Mouse (Mus musculus) liver, embryonic 14.5 days (tissue): ENCODE measurements around the gene Vmn1r6. TPM values are rescaled to one million over a fixed set of nuclear protein-coding genes. Genes with fewer than 3 reads are reported as not detected.

Experiments
- ATAC-seq: fragments of 200-750 bp; cut with Nextera tagmentation; 2 replicates; pipeline ENCODE4 v1.8.0; 2017; ENCODE audit warnings: moderate number of reproducible peaks, mild to moderate bottlenecking, moderate library complexity; ENCODE audit not compliant: insufficient read depth
- DNase-seq, 3 experiments: peaks; one replicate each; pipeline ENCODE4 v3.0.0-alpha.2; 2012 to 2013; ENCODE audit warnings: low read depth in 3 of 3, low spot score in 3 of 3
- H3K27ac ChIP-seq: fragments of 300-500 bp; sonication (generic); 2 replicates; pipeline ENCODE4 v1.5.1; 2014; ENCODE audit warnings: moderate library complexity, mild to moderate bottlenecking, control low read depth, inconsistent platforms
- H3K27me3 ChIP-seq: fragments of 300-500 bp; sonication (generic); 2 replicates; pipeline ENCODE4 v1.6.1; 2014; ENCODE audit warnings: mild to moderate bottlenecking, low read length, moderate library complexity; ENCODE audit not compliant: control insufficient read depth, insufficient read depth
- H3K36me3 ChIP-seq: fragments of 300-500 bp; sonication (generic); replicated peaks from 2 replicates; pipeline ENCODE4 v1.6.1; 2014; ENCODE audit warnings: low read depth; ENCODE audit not compliant: control insufficient read depth, insufficient read depth
- H3K4me1 ChIP-seq, 2 experiments: fragments of 200-500 bp in 1 of 2; fragments of 300-500 bp in 1 of 2; sonication (generic) in 1 of 2; replicated peaks; 2 replicates each; pipeline ENCODE4 v1.6.1; 2012 to 2014; ENCODE audit warnings: antibody characterized with exemption in 1 of 2, inconsistent platforms in 1 of 2, low read length in 1 of 2; ENCODE audit not compliant: control insufficient read depth in 2 of 2, insufficient read depth in 2 of 2
- H3K4me2 ChIP-seq: fragments of 300-500 bp; sonication (generic); 2 replicates; pipeline ENCODE4 v1.6.1; 2014; ENCODE audit warnings: low read depth, mild to moderate bottlenecking, control low read depth, moderate library complexity
- H3K4me3 ChIP-seq, 2 experiments: fragments of 200-500 bp in 1 of 2; fragments of 300-500 bp in 1 of 2; sonication (generic) in 1 of 2; 2 replicates each; pipeline ENCODE4 v1.5.1; 2012 to 2014; ENCODE audit warnings: low read depth in 2 of 2, low read length in 2 of 2, mild to moderate bottlenecking in 2 of 2, control low read depth in 1 of 2, inconsistent platforms in 1 of 2, moderate library complexity in 1 of 2; ENCODE audit not compliant: insufficient read depth in 1 of 2
- H3K9ac ChIP-seq: fragments of 300-500 bp; sonication (generic); replicated peaks from 2 replicates; pipeline ENCODE4 v1.6.1; 2014; ENCODE audit warnings: mild to moderate bottlenecking, control low read depth, moderate library complexity
- H3K9me3 ChIP-seq: fragments of 300-500 bp; sonication (generic); 2 replicates; pipeline ENCODE4 v1.6.1; 2016; ENCODE audit warnings: low read length, mixed read lengths; ENCODE audit not compliant: control insufficient read depth
- CTCF ChIP-seq: IDR thresholded peaks from 2 replicates; pipeline ENCODE4 v1.5.1; 2016; ENCODE audit warnings: antibody characterized with exemption, low read depth, control low read depth
- WGBS: fragments of 180-500 bp; shearing (Covaris S2); extraction: QIAGEN DNeasy Blood & Tissue Kit; methylation state at CpG from one replicate; pipeline ENCODE4 v1.1.7; 2014; ENCODE audit not compliant: insufficient replicate concordance; 5-methylcytosine and 5-hydroxymethylcytosine counted together
- polyA plus RNA-seq, 2 experiments: library from polyadenylated mRNA; depleted of rRNA in 1 of 2; stranded (reverse) in 1 of 2; unstranded in 1 of 2; fragments of >200 nt; fragmentation: Nextera tagmentation in 1 of 2; extraction: Ambion mirVana in 1 of 2; gene quantifications; 2 replicates each; pipeline versions ENCODE4 v1.2.1 to v1.2.3; 2012 to 2014

Vmn1r6 gene
- polyA plus RNA-seq, 2 experiments, result not detected

DNA sequence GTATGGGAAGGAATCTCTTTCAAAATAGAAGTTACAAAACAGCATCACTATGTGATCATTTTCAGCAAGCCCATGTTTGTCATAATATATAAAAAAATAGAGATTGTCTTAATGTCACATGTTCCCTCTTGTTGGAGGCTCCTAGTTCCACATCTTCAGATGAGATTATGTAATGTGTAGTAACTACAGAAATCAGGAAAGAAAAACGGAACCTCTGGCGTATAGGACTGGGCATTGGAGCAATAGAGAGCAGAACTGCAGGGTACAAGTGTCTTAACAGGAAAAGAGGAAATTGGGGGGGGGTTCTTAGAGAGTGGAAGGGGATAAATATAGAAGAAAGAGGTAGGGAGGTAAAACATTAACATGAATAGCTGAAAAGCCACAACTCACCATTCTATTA lies 37.6 kb downstream of the Vmn1r6 start:
- Histone ChIP-seq H3K4me3 (no peak overlapping the region), H3K36me3 (no peaks in the 10 kb centered on the region), H3K9me3 (no peaks in the 10 kb centered on the region), H3K27ac (no peak overlapping the region), H3K9ac (no peak overlapping the region), H3K4me1 (no peaks in the 10 kb centered on the region), H3K4me2 (no peak overlapping the region), H3K27me3 (no peaks in the 10 kb centered on the region)
- ATAC-seq, result no peak
- no peak for DNase-seq
- WGBS, result 38% methylated on average over 2 of the region's 2 CpGs
- TF ChIP-seq CTCF, result no peak

Other genes starting within 250 kb of the Vmn1r6 start
- gene Kbtbd2, start 199.4 kb upstream of the Vmn1r6 start, polyA plus RNA-seq (2012; rRNA removed), result 7.3 and 10.6 TPM in 2 replicates
- 7.3 and 8.7 TPM in 2 replicates for gene Kbtbd2, start 199.4 kb upstream of the Vmn1r6 start, polyA plus RNA-seq (2014; fragmentation: Nextera tagmentation; extraction: Ambion mirVana)
- 11.4 and 15.3 TPM in 2 replicates for gene Fkbp9, start 165.2 kb upstream of the Vmn1r6 start, polyA plus RNA-seq (2012; rRNA removed)
- 19.1 and 20.3 TPM in 2 replicates for gene Fkbp9, start 165.2 kb upstream of the Vmn1r6 start, polyA plus RNA-seq (2014; fragmentation: Nextera tagmentation; extraction: Ambion mirVana)
- gene Nt5c3, start 73.3 kb upstream of the Vmn1r6 start, polyA plus RNA-seq (2012; rRNA removed), result 55.6 and 84.0 TPM in 2 replicates
- gene Nt5c3, start 73.3 kb upstream of the Vmn1r6 start, polyA plus RNA-seq (2014; fragmentation: Nextera tagmentation; extraction: Ambion mirVana), result 255 and 257 TPM in 2 replicates
- gene Vmn1r4, start 73.2 kb upstream of the Vmn1r6 start, polyA plus RNA-seq (2012; rRNA removed), result 0.10 and 0.13 TPM in 2 replicates
- gene Vmn1r4, start 73.2 kb upstream of the Vmn1r6 start, polyA plus RNA-seq (2014; fragmentation: Nextera tagmentation; extraction: Ambion mirVana), result 0.11 and 0.28 TPM in 2 replicates
- gene Vmn1r5, start 27.0 kb upstream of the Vmn1r6 start, polyA plus RNA-seq (2012; rRNA removed), result not detected in 2 replicates
- not detected in 2 replicates for gene Vmn1r5, start 27.0 kb upstream of the Vmn1r6 start, polyA plus RNA-seq (2014; fragmentation: Nextera tagmentation; extraction: Ambion mirVana)
- gene Vmn1r7, start 28.1 kb downstream of the Vmn1r6 start, polyA plus RNA-seq (2012; rRNA removed), result not detected in 2 replicates
- gene Vmn1r7, start 28.1 kb downstream of the Vmn1r6 start, polyA plus RNA-seq (2014; fragmentation: Nextera tagmentation; extraction: Ambion mirVana), result not detected in 2 replicates
- not detected in 2 replicates for gene Vmn1r8, start 35.0 kb downstream of the Vmn1r6 start, polyA plus RNA-seq (2012; rRNA removed)
- gene Vmn1r8, start 35.0 kb downstream of the Vmn1r6 start, polyA plus RNA-seq (2014; fragmentation: Nextera tagmentation; extraction: Ambion mirVana), result not detected in 2 replicates
- gene Vmn1r9, start 69.5 kb downstream of the Vmn1r6 start, polyA plus RNA-seq (2012; rRNA removed), result not detected in 2 replicates
- 0.01 TPM in 1 of 2 replicates, not detected in the other for gene Vmn1r9, start 69.5 kb downstream of the Vmn1r6 start, polyA plus RNA-seq (2014; fragmentation: Nextera tagmentation; extraction: Ambion mirVana)
- not detected in 2 replicates for gene Vmn1r10, start 112.2 kb downstream of the Vmn1r6 start, polyA plus RNA-seq (2012; rRNA removed)
- gene Vmn1r10, start 112.2 kb downstream of the Vmn1r6 start, polyA plus RNA-seq (2014; fragmentation: Nextera tagmentation; extraction: Ambion mirVana), result not detected in 2 replicates
- not detected in 2 replicates for gene Vmn1r11, start 136.2 kb downstream of the Vmn1r6 start, polyA plus RNA-seq (2012; rRNA removed)
- not detected in 2 replicates for gene Vmn1r11, start 136.2 kb downstream of the Vmn1r6 start, polyA plus RNA-seq (2014; fragmentation: Nextera tagmentation; extraction: Ambion mirVana)
- gene Vmn1r12, start 159.7 kb downstream of the Vmn1r6 start, polyA plus RNA-seq (2012; rRNA removed), result not detected in 2 replicates
- not detected in 2 replicates for gene Vmn1r12, start 159.7 kb downstream of the Vmn1r6 start, polyA plus RNA-seq (2014; fragmentation: Nextera tagmentation; extraction: Ambion mirVana)
- not detected in 2 replicates for gene Vmn1r13, start 206.0 kb downstream of the Vmn1r6 start, polyA plus RNA-seq (2012; rRNA removed)
- gene Vmn1r13, start 206.0 kb downstream of the Vmn1r6 start, polyA plus RNA-seq (2014; fragmentation: Nextera tagmentation; extraction: Ambion mirVana), result not detected in 2 replicates
- not detected in 2 replicates for gene Vmn1r14, start 234.4 kb downstream of the Vmn1r6 start, polyA plus RNA-seq (2012; rRNA removed)
- not detected in 2 replicates for gene Vmn1r14, start 234.4 kb downstream of the Vmn1r6 start, polyA plus RNA-seq (2014; fragmentation: Nextera tagmentation; extraction: Ambion mirVana)